19 mouse cellular contexts compared by ENCODE assay signal in the genomic region with DNA sequence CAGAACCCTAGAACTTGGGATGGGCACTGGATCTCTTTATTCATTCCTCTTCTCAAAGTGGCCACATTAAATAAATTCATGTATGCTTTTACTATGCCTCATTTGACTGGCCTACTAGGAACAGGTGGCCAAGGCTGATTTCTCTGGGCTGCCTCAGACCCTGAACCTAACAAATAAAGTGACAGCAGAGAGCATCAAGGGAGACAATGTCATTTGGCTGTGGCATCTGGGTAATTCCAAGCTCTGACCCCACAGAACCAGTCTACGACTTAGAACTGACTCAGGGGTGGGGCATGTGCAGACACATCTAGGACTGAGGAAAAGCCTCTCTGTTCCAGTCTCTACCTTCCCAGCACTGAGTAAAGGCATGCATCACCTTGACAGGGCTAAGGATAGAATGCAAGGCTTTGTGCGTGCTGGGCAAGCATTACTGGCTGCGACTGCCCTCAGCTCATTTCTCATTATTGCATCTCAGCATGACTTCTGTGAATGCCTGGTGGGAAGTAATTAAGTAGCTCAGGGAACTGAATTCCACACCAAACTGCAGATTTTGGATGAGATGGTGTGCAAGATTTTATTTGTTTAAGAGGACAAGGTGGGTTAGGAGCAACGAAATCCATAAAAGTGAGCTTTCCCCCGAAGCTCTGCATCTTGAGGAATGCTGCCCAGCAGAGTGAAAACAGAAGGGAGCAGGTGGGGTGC. TPM values are rescaled to one million over a fixed set of nuclear protein-coding genes. Genes with fewer than 3 reads are reported as not detected.
DNase-seq lines count a peak whose midpoint lies in the region; ATAC-seq and TF ChIP-seq lines count a peak whose summit lies in the region.
"Had no signal": no experiment of that assay in that cellular context is flagged by ENCODE, and none has a peak within 500 bp of the region (broad histone marks: within the 10 kb centered on the region; RNA-seq: fewer than 3 reads in every experiment).

No protein-coding gene starts in this region.

- no peaks in the 10 kb centered on the region for H3K36me3 ChIP-seq in midbrain, postnatal 0 days (ENCODE audit: insufficient read depth, low read length)
- no peaks in the 10 kb centered on the region for H3K36me3 ChIP-seq in midbrain, embryonic 16.5 days (ENCODE audit: control insufficient read depth, insufficient read depth, low read length)
- no peaks in the 10 kb centered on the region for H3K36me3 ChIP-seq in hindbrain, embryonic 14.5 days (replicated peaks; ENCODE audit: control insufficient read depth, insufficient read depth)
- H3K36me3 ChIP-seq in stomach, postnatal 0 days (ENCODE audit: control insufficient read depth, insufficient read depth, low read length), result no peaks in the 10 kb centered on the region
- peaks cover 5% of the 10 kb centered on the region; the same call in 1 of the 2 replicates for H3K36me3 ChIP-seq in heart, embryonic 12.5 days
- H3K36me3 ChIP-seq: liver, embryonic 13.5 days; stomach, embryonic 15.5 days had no signal

- H3K4me2 ChIP-seq in midbrain, postnatal 0 days (ENCODE audit: low read depth, low read length, poor library complexity, severe bottlenecking), result no peak overlapping the region
- no peak overlapping the region for H3K4me2 ChIP-seq in midbrain, embryonic 16.5 days (ENCODE audit: low read length)
- H3K4me2 ChIP-seq in hindbrain, embryonic 14.5 days (replicated peaks), result no peak overlapping the region
- H3K4me2 ChIP-seq in stomach, postnatal 0 days (replicated peaks; ENCODE audit: low read depth), result no peak overlapping the region
- no peak overlapping the region for H3K4me2 ChIP-seq in heart, embryonic 12.5 days
- H3K4me2 ChIP-seq: liver, embryonic 13.5 days; stomach, embryonic 15.5 days had no signal

- no peak for TF ChIP-seq EP300 in stomach, postnatal 0 days (optimal IDR thresholded peaks at IDR 0.05)

- no peak for TF ChIP-seq POLR2A in cerebellum, adult 2 months (IDR thresholded peaks at IDR 0.05; ENCODE audit: borderline replicate concordance, insufficient read depth, low read length)

- peak; percentile 42 for DNase-seq in midbrain, postnatal 0 days (ENCODE audit: low spot score)
- DNase-seq in cerebellum, adult 2 months, result peak; percentile 71 to 85
- no peak for DNase-seq in hindbrain, embryonic 14.5 days (ENCODE audit: low spot score)
- no peak for DNase-seq in stomach, postnatal 0 days (ENCODE audit: low spot score)
- no peak for DNase-seq in gastrocnemius, adult 18-20 months (ENCODE audit: low spot score)
- no peak for DNase-seq in gastrocnemius, adult 8-10 months (ENCODE audit: low spot score in 2 of 2)
- DNase-seq: adrenal gland, adult 2 months; heart, adult 2 months; heart, postnatal 36 days; kidney, adult 2 months; liver, embryonic 13.5 days; lung, postnatal 36 days; right cerebral cortex, postnatal 4 days had no signal

- H3K9ac ChIP-seq in midbrain, postnatal 0 days (replicated peaks; ENCODE audit: low read length, poor library complexity, severe bottlenecking), result no peak overlapping the region
- no peak overlapping the region for H3K9ac ChIP-seq in midbrain, embryonic 16.5 days (ENCODE audit: low read depth, low read length)
- no peak overlapping the region for H3K9ac ChIP-seq in hindbrain, embryonic 14.5 days
- H3K9ac ChIP-seq in stomach, postnatal 0 days (ENCODE audit: low read length), result no peak overlapping the region
- no peak overlapping the region for H3K9ac ChIP-seq in heart, embryonic 12.5 days
- H3K9ac ChIP-seq: liver, embryonic 13.5 days; stomach, embryonic 15.5 days had no signal

- H3K27ac ChIP-seq in midbrain, postnatal 0 days (ENCODE audit: low read depth, low read length), result no peak overlapping the region
- H3K27ac ChIP-seq in midbrain, embryonic 16.5 days (ENCODE audit: low read length), result no peak overlapping the region
- peak overlapping the region; percentile 68 for H3K27ac ChIP-seq in cerebellum, adult 2 months (ENCODE audit: insufficient read depth, low read length)
- H3K27ac ChIP-seq in hindbrain, embryonic 14.5 days, result peak overlapping the region; percentile 2; the same call in 1 of the 2 replicates
- peak overlapping the region; percentile 40 for H3K27ac ChIP-seq in stomach, postnatal 0 days (replicated peaks)
- no peak overlapping the region for H3K27ac ChIP-seq in heart, embryonic 12.5 days (ENCODE audit: poor library complexity, severe bottlenecking)
- H3K27ac ChIP-seq: heart, adult 2 months; layer of hippocampus, adult 2 months; liver, embryonic 13.5 days; stomach, embryonic 15.5 days had no signal

- ATAC-seq in midbrain, postnatal 0 days (ENCODE audit: low FRiP score), result no peak
- no peak for ATAC-seq in midbrain, embryonic 16.5 days
- peak; percentile 76; the same call in 1 of the 2 replicates for ATAC-seq in hindbrain, embryonic 14.5 days (ENCODE audit: low FRiP score)
- peak; percentile 39; the same call in 1 of the 2 replicates for ATAC-seq in stomach, postnatal 0 days (ENCODE audit: low FRiP score, low TSS enrichment)
- ATAC-seq in heart, embryonic 12.5 days (ENCODE audit: insufficient number of reproducible peaks, low FRiP score), result no peak
- ATAC-seq: CD4-positive, CD25-positive, alpha-beta regulatory T cell, adult 4 months; Patski had no signal

- no peak overlapping the region for H3K4me3 ChIP-seq in midbrain, postnatal 0 days (ENCODE audit: low read depth, low read length)
- no peak overlapping the region for H3K4me3 ChIP-seq in midbrain, embryonic 16.5 days (ENCODE audit: low read depth, low read length)
- H3K4me3 ChIP-seq in cerebellum, adult 2 months (replicated peaks; ENCODE audit: insufficient read depth, low read depth, low read length), result no peak overlapping the region
- H3K4me3 ChIP-seq in hindbrain, embryonic 14.5 days (replicated peaks; ENCODE audit: low read length), result no peak overlapping the region
- H3K4me3 ChIP-seq in stomach, postnatal 0 days (ENCODE audit: low read depth, low read length), result no peak overlapping the region
- no peak overlapping the region for H3K4me3 ChIP-seq in heart, embryonic 12.5 days
- H3K4me3 ChIP-seq: heart, adult 2 months; layer of hippocampus, adult 2 months; liver, embryonic 13.5 days; stomach, embryonic 15.5 days had no signal

- TF ChIP-seq CTCF in midbrain, postnatal 0 days (IDR thresholded peaks at IDR 0.05), result no peak
- TF ChIP-seq CTCF in cerebellum, adult 2 months (IDR thresholded peaks at IDR 0.05; ENCODE audit: borderline replicate concordance, insufficient read depth, low read depth, low read length), result no peak
- TF ChIP-seq CTCF in stomach, postnatal 0 days (IDR thresholded peaks at IDR 0.05; ENCODE audit: low read depth), result no peak

- H3K9me3 ChIP-seq in midbrain, postnatal 0 days (ENCODE audit: low read length), result no peaks in the 10 kb centered on the region
- H3K9me3 ChIP-seq in midbrain, embryonic 16.5 days (replicated peaks; ENCODE audit: control insufficient read depth, low read length, poor library complexity, severe bottlenecking), result no peaks in the 10 kb centered on the region
- H3K9me3 ChIP-seq in hindbrain, embryonic 14.5 days (ENCODE audit: control insufficient read depth, low read length), result no peaks in the 10 kb centered on the region
- no peaks in the 10 kb centered on the region for H3K9me3 ChIP-seq in stomach, postnatal 0 days (ENCODE audit: control insufficient read depth, low read length)
- no peaks in the 10 kb centered on the region for H3K9me3 ChIP-seq in heart, embryonic 12.5 days (replicated peaks)
- H3K9me3 ChIP-seq: liver, embryonic 13.5 days; stomach, embryonic 15.5 days had no signal

- 15% methylated on average over 5 of the region's 5 CpGs for WGBS in midbrain, postnatal 0 days
- WGBS in midbrain, embryonic 16.5 days, result 19% methylated on average over 5 of the region's 5 CpGs
- 7% methylated on average over 5 of the region's 5 CpGs for WGBS in cerebellum, adult 2 months
- WGBS in hindbrain, embryonic 14.5 days, result 18% methylated on average over 5 of the region's 5 CpGs
- 38% methylated on average over 5 of the region's 5 CpGs for WGBS in stomach, postnatal 0 days
- 51% methylated on average over 5 of the region's 5 CpGs for WGBS in heart, embryonic 12.5 days

- no peaks in the 10 kb centered on the region for H3K27me3 ChIP-seq in midbrain, postnatal 0 days (ENCODE audit: insufficient read depth, low read length)
- H3K27me3 ChIP-seq in midbrain, embryonic 16.5 days (ENCODE audit: control insufficient read depth, insufficient read depth, low read depth, low read length), result no peaks in the 10 kb centered on the region
- no peaks in the 10 kb centered on the region for H3K27me3 ChIP-seq in cerebellum, adult 2 months (ENCODE audit: control insufficient read depth, insufficient read depth, low read length)
- H3K27me3 ChIP-seq in hindbrain, embryonic 14.5 days (ENCODE audit: control insufficient read depth, insufficient read depth, low read length), result no peaks in the 10 kb centered on the region
- no peaks in the 10 kb centered on the region for H3K27me3 ChIP-seq in stomach, postnatal 0 days (ENCODE audit: control insufficient read depth, insufficient read depth, low read length)
- H3K27me3 ChIP-seq in heart, embryonic 12.5 days (replicated peaks), result no peaks in the 10 kb centered on the region
- H3K27me3 ChIP-seq: liver, embryonic 13.5 days; Patski; stomach, embryonic 15.5 days had no signal

- no peaks in the 10 kb centered on the region for H3K4me1 ChIP-seq in midbrain, postnatal 0 days (ENCODE audit: insufficient read depth, low read length)
- H3K4me1 ChIP-seq in midbrain, embryonic 16.5 days (ENCODE audit: control insufficient read depth, insufficient read depth, low read length), result no peaks in the 10 kb centered on the region
- peaks cover 22% of the 10 kb centered on the region for H3K4me1 ChIP-seq in cerebellum, adult 2 months (ENCODE audit: control insufficient read depth, insufficient read depth, low read length)
- no peaks in the 10 kb centered on the region for H3K4me1 ChIP-seq in hindbrain, embryonic 14.5 days (replicated peaks; ENCODE audit: control insufficient read depth, insufficient read depth, low read length)
- H3K4me1 ChIP-seq in stomach, postnatal 0 days (replicated peaks; ENCODE audit: control insufficient read depth, insufficient read depth), result no peaks in the 10 kb centered on the region
- 0 out of 2 replicates have a peak, but pooled peaks cover 18% of the 10 kb centered on the region for H3K4me1 ChIP-seq in heart, embryonic 12.5 days (replicated peaks)
- H3K4me1 ChIP-seq: stomach, embryonic 15.5 days had no signal

RNA-seq across cellular contexts. Expression of a gene that starts 17.1 kb away (rescaled TPM):
- 4.2 and 4.6 TPM in 2 replicates for total RNA-seq in midbrain, postnatal 0 days (2014; rRNA removed)
- polyA plus RNA-seq in midbrain, postnatal 0 days (2015; fragmentation: Nextera tagmentation; extraction: Ambion mirVana), result 0.72 and 1.2 TPM in 2 replicates
- polyA plus RNA-seq in midbrain, embryonic 16.5 days (2015; fragmentation: Nextera tagmentation; extraction: Ambion mirVana), result 1.5 and 2.3 TPM in 2 replicates
- polyA plus RNA-seq in cerebellum, adult 2 months (2012; rRNA removed), result 15.3 and 17.0 TPM in 2 replicates
- polyA plus RNA-seq in hindbrain, embryonic 14.5 days (2014; fragmentation: Nextera tagmentation; extraction: Ambion mirVana), result 3.0 and 4.3 TPM in 2 replicates
- 11.8 and 12.1 TPM in 2 replicates for polyA plus RNA-seq in stomach, postnatal 0 days (2015; fragmentation: Nextera tagmentation; extraction: Ambion mirVana)
- polyA plus RNA-seq in heart, embryonic 12.5 days (2016; fragmentation: Nextera tagmentation; extraction: Ambion mirVana), result 21.7 and 22.1 TPM in 2 replicates
- total RNA-seq in gastrocnemius, adult 18-20 months (2021), result 1 to 10 TPM; 5.9 to 7.5 TPM
- 1 to 10 TPM; 6.7 to 9.1 (median 7.8) TPM for total RNA-seq in gastrocnemius, adult 8-10 months (2022)

RNA-seq across cellular contexts. Expression of a gene that starts 54.5 kb away (rescaled TPM):
- 12.3 and 12.6 TPM in 2 replicates for total RNA-seq in midbrain, postnatal 0 days (2014; rRNA removed)
- 12.0 and 13.5 TPM in 2 replicates for polyA plus RNA-seq in midbrain, postnatal 0 days (2015; fragmentation: Nextera tagmentation; extraction: Ambion mirVana)
- 10.7 and 11.5 TPM in 2 replicates for polyA plus RNA-seq in midbrain, embryonic 16.5 days (2015; fragmentation: Nextera tagmentation; extraction: Ambion mirVana)
- polyA plus RNA-seq in cerebellum, adult 2 months (2012; rRNA removed), result 18.4 and 21.5 TPM in 2 replicates
- polyA plus RNA-seq in hindbrain, embryonic 14.5 days (2014; fragmentation: Nextera tagmentation; extraction: Ambion mirVana), result 15.4 and 15.8 TPM in 2 replicates
- 47.2 and 47.9 TPM in 2 replicates for polyA plus RNA-seq in stomach, postnatal 0 days (2015; fragmentation: Nextera tagmentation; extraction: Ambion mirVana)
- polyA plus RNA-seq in heart, embryonic 12.5 days (2016; fragmentation: Nextera tagmentation; extraction: Ambion mirVana), result 89.0 and 93.6 TPM in 2 replicates
- total RNA-seq in gastrocnemius, adult 18-20 months (2021), result 10 to 100 TPM; 47.3 to 51.5 TPM
- total RNA-seq in gastrocnemius, adult 8-10 months (2022), result 10 to 100 TPM; 49.4 to 59.4 (median 50.8) TPM

Comparison
In these comparisons a context has a peak if more than half of its experiments do, and no peak if none do; other contexts are left out.
1. ATAC-seq: peak in hindbrain, embryonic 14.5 days (single experiment) and stomach, postnatal 0 days (single experiment); none in midbrain, postnatal 0 days (single experiment), midbrain, embryonic 16.5 days (single experiment) and heart, embryonic 12.5 days (single experiment).
2. DNase-seq: peak in midbrain, postnatal 0 days (single experiment) and cerebellum, adult 2 months (2 of 2); none in hindbrain, embryonic 14.5 days (single experiment), stomach, postnatal 0 days (single experiment), gastrocnemius, adult 18-20 months (single experiment) and gastrocnemius, adult 8-10 months (0 of 2).
3. H3K27ac ChIP-seq: peak in cerebellum, adult 2 months (single experiment), hindbrain, embryonic 14.5 days (single experiment) and stomach, postnatal 0 days (single experiment); none in midbrain, postnatal 0 days (single experiment), midbrain, embryonic 16.5 days (single experiment) and heart, embryonic 12.5 days (single experiment).